Mouse (Mus musculus): ENCODE data around the gene Fgf5. TPM values are rescaled to one million over a fixed set of nuclear protein-coding genes. Genes with fewer than 3 reads are reported as not detected.

The Fgf5 gene
- polyA plus RNA-seq, 1 experiment from 2014 or later, result 3.6 TPM

- Histone ChIP-seq H3K4me2 (replicated peaks; ENCODE audit: low read depth, low read length) (0 out of 2 replicates have a peak overlapping the region, but pooled peaks have one; percentile 1), H3K4me3 (ENCODE audit: low read depth, low read length) (no peak overlapping the region), H3K27me3 (ENCODE audit: control insufficient read depth, insufficient read depth, low read length) (no peaks in the 10 kb centered on the region), H3K4me1 (ENCODE audit: control insufficient read depth, insufficient read depth, low read length) (no peaks in the 10 kb centered on the region), H3K9me3 (ENCODE audit: control insufficient read depth, low read depth, low read length) (no peaks in the 10 kb centered on the region), H3K36me3 (ENCODE audit: control insufficient read depth, insufficient read depth, low read length) (no peaks in the 10 kb centered on the region), H3K9ac (replicated peaks; ENCODE audit: low read depth, low read length) (no peak overlapping the region), H3K27ac (ENCODE audit: low read length) (no peak overlapping the region)
- 22% methylated on average over 17 of the region's 17 CpGs for WGBS
- no peak for ATAC-seq (ENCODE audit: insufficient number of reproducible peaks, insufficient read depth, low FRiP score, low read depth)
Observed at GRCm38 (mm10) chr5:98283696-98284478, 29.9 kb downstream of the Fgf5 start.

- Histone ChIP-seq H3K4me1 (ENCODE audit: control insufficient read depth, insufficient read depth, low read length) (peaks cover 7% of the 10 kb centered on the region; the same call in 1 of the 2 replicates), H3K36me3 (ENCODE audit: control insufficient read depth, insufficient read depth, low read length) (no peaks in the 10 kb centered on the region), H3K9ac (replicated peaks; ENCODE audit: low read depth, low read length) (no peak overlapping the region), H3K4me3 (ENCODE audit: low read depth, low read length) (no peak overlapping the region), H3K9me3 (ENCODE audit: control insufficient read depth, low read depth, low read length) (no peaks in the 10 kb centered on the region), H3K27ac (ENCODE audit: low read length) (no peak overlapping the region), H3K4me2 (replicated peaks; ENCODE audit: low read depth, low read length) (no peak overlapping the region), H3K27me3 (ENCODE audit: control insufficient read depth, insufficient read depth, low read length) (peaks cover 9% of the 10 kb centered on the region; the same call in 1 of the 2 replicates)
- 80% methylated on average over 8 of the region's 8 CpGs for WGBS
- ATAC-seq (ENCODE audit: insufficient number of reproducible peaks, insufficient read depth, low FRiP score, low read depth), result no peak
Observed at GRCm38 (mm10) chr5:98290642-98291041, 36.7 kb downstream of the Fgf5 start.

GRCm38 (mm10) chr5:98292388-98293048 is 38.5 kb downstream of the Fgf5 start:
- H3K27me3 ChIP-seq (ENCODE audit: control insufficient read depth, insufficient read depth, low read length), result peaks cover 9% of the 10 kb centered on the region; the same call in 1 of the 2 replicates
- no peak for ATAC-seq (ENCODE audit: insufficient number of reproducible peaks, insufficient read depth, low FRiP score, low read depth)
- H3K36me3 ChIP-seq (ENCODE audit: control insufficient read depth, insufficient read depth, low read length), result no peaks in the 10 kb centered on the region
- peak overlapping the region; percentile 25 for H3K4me2 ChIP-seq (replicated peaks; ENCODE audit: low read depth, low read length)
- peaks cover 7% of the 10 kb centered on the region; the same call in 1 of the 2 replicates for H3K4me1 ChIP-seq (ENCODE audit: control insufficient read depth, insufficient read depth, low read length)
- H3K4me3 ChIP-seq (ENCODE audit: low read depth, low read length), result peak overlapping the region; percentile 4; the same call in 1 of the 2 replicates
- no peak overlapping the region for H3K9ac ChIP-seq (replicated peaks; ENCODE audit: low read depth, low read length)
- H3K9me3 ChIP-seq (ENCODE audit: control insufficient read depth, low read depth, low read length), result no peaks in the 10 kb centered on the region
- no peak overlapping the region for H3K27ac ChIP-seq (ENCODE audit: low read length)
- 2% methylated on average over 19 of the region's 19 CpGs for WGBS

- Histone ChIP-seq H3K36me3 (ENCODE audit: control insufficient read depth, insufficient read depth, low read length) (no peaks in the 10 kb centered on the region), H3K27me3 (ENCODE audit: control insufficient read depth, insufficient read depth, low read length) (peaks cover 9% of the 10 kb centered on the region; the same call in 1 of the 2 replicates), H3K9me3 (ENCODE audit: control insufficient read depth, low read depth, low read length) (no peaks in the 10 kb centered on the region), H3K27ac (ENCODE audit: low read length) (no peak overlapping the region), H3K9ac (replicated peaks; ENCODE audit: low read depth, low read length) (no peak overlapping the region), H3K4me2 (replicated peaks; ENCODE audit: low read depth, low read length) (peak overlapping the region; percentile 25), H3K4me1 (ENCODE audit: control insufficient read depth, insufficient read depth, low read length) (peaks cover 7% of the 10 kb centered on the region; the same call in 1 of the 2 replicates), H3K4me3 (ENCODE audit: low read depth, low read length) (peak overlapping the region; percentile 4; the same call in 1 of the 2 replicates)
- no peak for ATAC-seq (ENCODE audit: insufficient number of reproducible peaks, insufficient read depth, low FRiP score, low read depth)
- WGBS, result 2% methylated on average over 12 of the region's 12 CpGs
Observed at GRCm38 (mm10) chr5:98293049-98293715, 39.2 kb downstream of the Fgf5 start.

- ATAC-seq (ENCODE audit: insufficient number of reproducible peaks, insufficient read depth, low FRiP score, low read depth), result no peak
- Histone ChIP-seq H3K4me1 (ENCODE audit: control insufficient read depth, insufficient read depth, low read length) (no peaks in the 10 kb centered on the region), H3K27ac (ENCODE audit: low read length) (no peak overlapping the region), H3K36me3 (ENCODE audit: control insufficient read depth, insufficient read depth, low read length) (no peaks in the 10 kb centered on the region), H3K9ac (replicated peaks; ENCODE audit: low read depth, low read length) (no peak overlapping the region), H3K27me3 (ENCODE audit: control insufficient read depth, insufficient read depth, low read length) (no peaks in the 10 kb centered on the region), H3K9me3 (ENCODE audit: control insufficient read depth, low read depth, low read length) (no peaks in the 10 kb centered on the region), H3K4me2 (replicated peaks; ENCODE audit: low read depth, low read length) (no peak overlapping the region), H3K4me3 (ENCODE audit: low read depth, low read length) (no peak overlapping the region)
- WGBS, result 69% methylated on average over 4 of the region's 4 CpGs
Observed at GRCm38 (mm10) chr5:98300079-98300478, 46.1 kb downstream of the Fgf5 start.

GRCm38 (mm10) chr5:98305673-98306072 is 51.7 kb downstream of the Fgf5 start:
- no peak for ATAC-seq (ENCODE audit: insufficient number of reproducible peaks, insufficient read depth, low FRiP score, low read depth)
- 68% methylated on average over 4 of the region's 4 CpGs for WGBS
- Histone ChIP-seq H3K9me3 (ENCODE audit: control insufficient read depth, low read depth, low read length) (no peaks in the 10 kb centered on the region), H3K9ac (replicated peaks; ENCODE audit: low read depth, low read length) (no peak overlapping the region), H3K27ac (ENCODE audit: low read length) (no peak overlapping the region), H3K4me1 (ENCODE audit: control insufficient read depth, insufficient read depth, low read length) (no peaks in the 10 kb centered on the region), H3K36me3 (ENCODE audit: control insufficient read depth, insufficient read depth, low read length) (no peaks in the 10 kb centered on the region), H3K4me3 (ENCODE audit: low read depth, low read length) (no peak overlapping the region), H3K27me3 (ENCODE audit: control insufficient read depth, insufficient read depth, low read length) (no peaks in the 10 kb centered on the region), H3K4me2 (replicated peaks; ENCODE audit: low read depth, low read length) (no peak overlapping the region)

- Histone ChIP-seq H3K27me3 (ENCODE audit: control insufficient read depth, insufficient read depth, low read length) (no peaks in the 10 kb centered on the region), H3K36me3 (ENCODE audit: control insufficient read depth, insufficient read depth, low read length) (no peaks in the 10 kb centered on the region), H3K4me2 (replicated peaks; ENCODE audit: low read depth, low read length) (no peak overlapping the region), H3K27ac (ENCODE audit: low read length) (no peak overlapping the region), H3K4me3 (ENCODE audit: low read depth, low read length) (no peak overlapping the region), H3K9me3 (ENCODE audit: control insufficient read depth, low read depth, low read length) (no peaks in the 10 kb centered on the region), H3K9ac (replicated peaks; ENCODE audit: low read depth, low read length) (no peak overlapping the region), H3K4me1 (ENCODE audit: control insufficient read depth, insufficient read depth, low read length) (no peaks in the 10 kb centered on the region)
- ATAC-seq (ENCODE audit: insufficient number of reproducible peaks, insufficient read depth, low FRiP score, low read depth), result no peak
- WGBS, result 24% methylated on average over 9 of the region's 9 CpGs
Observed at GRCm38 (mm10) chr5:98306528-98306927, 52.5 kb downstream of the Fgf5 start.

- no peak for ATAC-seq (ENCODE audit: insufficient number of reproducible peaks, insufficient read depth, low FRiP score, low read depth)
- H3K9me3 ChIP-seq (ENCODE audit: control insufficient read depth, low read depth, low read length), result no peaks in the 10 kb centered on the region
- H3K4me1 ChIP-seq (ENCODE audit: control insufficient read depth, insufficient read depth, low read length), result no peaks in the 10 kb centered on the region
- H3K9ac ChIP-seq (replicated peaks; ENCODE audit: low read depth, low read length), result no peak overlapping the region
- H3K27ac ChIP-seq (ENCODE audit: low read length), result no peak overlapping the region
- WGBS, result 57% methylated on average over 2 of the region's 2 CpGs
- H3K4me3 ChIP-seq (ENCODE audit: low read depth, low read length), result no peak overlapping the region
- H3K4me2 ChIP-seq (replicated peaks; ENCODE audit: low read depth, low read length), result no peak overlapping the region
- no peaks in the 10 kb centered on the region for H3K36me3 ChIP-seq (ENCODE audit: control insufficient read depth, insufficient read depth, low read length)
- no peaks in the 10 kb centered on the region for H3K27me3 ChIP-seq (ENCODE audit: control insufficient read depth, insufficient read depth, low read length)
Observed at GRCm38 (mm10) chr5:98326625-98327024, 72.6 kb downstream of the Fgf5 start.

Data from stomach, embryonic 14.5 days (tissue).